In genomic region chr5:24592471-24593160, GRCm38 (mm10) we compare ENCODE assay signal across 15 mouse cellular contexts. TPM values are rescaled to one million over a fixed set of nuclear protein-coding genes. Genes with fewer than 3 reads are reported as not detected.
A peak's percentile ranks its signal among the peaks of the same experiment; 100 is the strongest.
DNase-seq lines count a peak whose midpoint lies in the region; ATAC-seq and TF ChIP-seq lines count a peak whose summit lies in the region.
"Had no signal": no experiment of that assay in that cellular context is flagged by ENCODE, and none has a peak within 500 bp of the region (broad histone marks: within the 10 kb centered on the region; RNA-seq: fewer than 3 reads in every experiment).

No protein-coding gene starts in this region.

- no peak for TF ChIP-seq POLR2A in kidney, adult 2 months (IDR thresholded peaks at IDR 0.05; ENCODE audit: low read depth, low read length)

- TF ChIP-seq CTCF in kidney, adult 2 months (conservative IDR thresholded peaks at IDR 0.05; ENCODE audit: insufficient read depth, insufficient read length, low read depth, low read length): no peak
- no peak for TF ChIP-seq CTCF in E14TG2a.4 (conservative IDR thresholded peaks at IDR 0.05; ENCODE audit: low read length)
- no peak for TF ChIP-seq CTCF in intestine, postnatal 0 days (IDR thresholded peaks at IDR 0.05; ENCODE audit: low read depth)

- 0 out of 2 replicates have a peak overlapping the region, but pooled peaks have one; percentile 29 for H3K9ac ChIP-seq in kidney, embryonic 16.5 days (replicated peaks; ENCODE audit: low read length)
- no peak overlapping the region for H3K9ac ChIP-seq in intestine, postnatal 0 days (ENCODE audit: low read depth, low read length)

- peaks cover 50% of the 10 kb centered on the region for H3K36me3 ChIP-seq in kidney, embryonic 16.5 days (ENCODE audit: insufficient read depth, low read length)
- H3K36me3 ChIP-seq in kidney, adult 2 months (ENCODE audit: control insufficient read depth, insufficient read depth, low read length): no peaks in the 10 kb centered on the region
- H3K36me3 ChIP-seq in E14TG2a.4 (ENCODE audit: insufficient read depth, low read length): peaks cover 54% of the 10 kb centered on the region
- H3K36me3 ChIP-seq in intestine, postnatal 0 days (ENCODE audit: control insufficient read depth, insufficient read depth): peaks cover 40% of the 10 kb centered on the region; the same call in 1 of the 2 replicates

- H3K4me2 ChIP-seq in kidney, embryonic 16.5 days (replicated peaks; ENCODE audit: low read depth, low read length): peak overlapping the region; percentile 37
- peak overlapping the region; percentile 38; the same call in 1 of the 2 replicates for H3K4me2 ChIP-seq in intestine, postnatal 0 days (replicated peaks; ENCODE audit: low read depth)

- H3K9me3 ChIP-seq in kidney, embryonic 16.5 days (ENCODE audit: low read length): no peaks in the 10 kb centered on the region
- no peaks in the 10 kb centered on the region for H3K9me3 ChIP-seq in E14TG2a.4 (ENCODE audit: low read length)
- H3K9me3 ChIP-seq in intestine, postnatal 0 days (ENCODE audit: control insufficient read depth): no peaks in the 10 kb centered on the region
- H3K9me3 ChIP-seq: neural tube, embryonic 12.5 days had no signal

- no peak overlapping the region for H3K27ac ChIP-seq in kidney, embryonic 16.5 days (ENCODE audit: low read length)
- H3K27ac ChIP-seq in kidney, adult 2 months (ENCODE audit: insufficient read depth, low read depth, low read length): no peak overlapping the region
- H3K27ac ChIP-seq in intestine, postnatal 0 days (ENCODE audit: low read depth, low read length): no peak overlapping the region
- H3K27ac ChIP-seq: neural tube, embryonic 12.5 days had no signal

- peak; percentile 21 for DNase-seq in cerebellum, adult 11-12 months
- no peak for DNase-seq in cerebellum, postnatal 36 days
- no peak for DNase-seq in kidney, adult 2 months
- DNase-seq in natural killer cell, adult 2 months (ENCODE audit: low spot score in 2 of 2): no peak
- DNase-seq: adrenal gland, postnatal 10 days; cerebellum, adult 8-10 months; gastrocnemius, postnatal 25 days; lung, adult 2 months had no signal

- H3K4me1 ChIP-seq in kidney, embryonic 16.5 days (ENCODE audit: insufficient read depth, low read length): peaks cover 31% of the 10 kb centered on the region
- peaks cover 7% of the 10 kb centered on the region; the same call in 1 of the 2 replicates for H3K4me1 ChIP-seq in kidney, adult 2 months (ENCODE audit: control insufficient read depth, insufficient read depth, low read length)
- H3K4me1 ChIP-seq in E14TG2a.4 (replicated peaks; ENCODE audit: low read depth, low read length): peaks cover 76% of the 10 kb centered on the region
- H3K4me1 ChIP-seq in intestine, postnatal 0 days (replicated peaks; ENCODE audit: control insufficient read depth, insufficient read depth, low read length): no peaks in the 10 kb centered on the region

- peak; percentile 39; the same call in 1 of the 2 replicates for ATAC-seq in kidney, embryonic 16.5 days (ENCODE audit: low FRiP score, low TSS enrichment)
- ATAC-seq in intestine, postnatal 0 days: no peak
- ATAC-seq in erythroblast, adult 5-6 weeks (replicated peaks; ENCODE audit: low FRiP score, poor library complexity, severe bottlenecking): no peak

- no peaks in the 10 kb centered on the region for H3K27me3 ChIP-seq in kidney, embryonic 16.5 days (ENCODE audit: insufficient read depth, low read length)
- no peaks in the 10 kb centered on the region for H3K27me3 ChIP-seq in kidney, adult 2 months (replicated peaks; ENCODE audit: control insufficient read depth, insufficient read depth, low read length)
- H3K27me3 ChIP-seq in E14TG2a.4 (ENCODE audit: insufficient read depth, low read length): peaks cover 24% of the 10 kb centered on the region
- H3K27me3 ChIP-seq in intestine, postnatal 0 days (replicated peaks; ENCODE audit: control insufficient read depth, insufficient read depth, low read length): no peaks in the 10 kb centered on the region
- H3K27me3 ChIP-seq: neural tube, embryonic 12.5 days had no signal

- 0 out of 2 replicates have a peak overlapping the region, but pooled peaks have one; percentile 13 for H3K4me3 ChIP-seq in kidney, embryonic 16.5 days (ENCODE audit: low read length)
- no peak overlapping the region for H3K4me3 ChIP-seq in kidney, adult 2 months (ENCODE audit: insufficient read depth, low read depth, low read length)
- H3K4me3 ChIP-seq in E14TG2a.4 (replicated peaks; ENCODE audit: low read length): peak overlapping the region; percentile 63
- H3K4me3 ChIP-seq in intestine, postnatal 0 days (ENCODE audit: low read depth, low read length): no peak overlapping the region
- H3K4me3 ChIP-seq: neural tube, embryonic 12.5 days had no signal

- WGBS in kidney, embryonic 16.5 days: 63% methylated on average over 21 of the region's 21 CpGs
- WGBS in kidney, adult 2 months: 62% methylated on average over 21 of the region's 21 CpGs
- WGBS in intestine, postnatal 0 days: 71% methylated on average over 21 of the region's 21 CpGs

RNA-seq across cellular contexts. Expression of gene Chpf2, which starts 6.1 kb away (rescaled TPM):
- 27.1 and 28.3 TPM in 2 replicates for polyA plus RNA-seq in kidney, embryonic 16.5 days (2015; fragmentation: Nextera tagmentation; extraction: Ambion mirVana)
- polyA plus RNA-seq in kidney, adult 2 months (2012; rRNA removed): 20.2 and 27.5 TPM in 2 replicates
- polyA plus RNA-seq in intestine, postnatal 0 days (2015; fragmentation: Nextera tagmentation; extraction: Ambion mirVana): 23.5 and 24.4 TPM in 2 replicates
- total RNA-seq in erythroblast, adult 5-6 weeks (2015; ENCODE audit: low replicate concordance): 0.96 and 1.3 TPM in 2 replicates
- 1.6 and 3.6 TPM in 2 replicates for total RNA-seq in erythroblast, adult 5-6 weeks (2017; ENCODE audit: low replicate concordance)

RNA-seq across cellular contexts. Expression of gene Abcf2, which starts 15.3 kb away (rescaled TPM):
- polyA plus RNA-seq in kidney, embryonic 16.5 days (2015; fragmentation: Nextera tagmentation; extraction: Ambion mirVana): 118 TPM in 2 replicates
- 40.2 and 47.6 TPM in 2 replicates for polyA plus RNA-seq in kidney, adult 2 months (2012; rRNA removed)
- 40.1 and 40.5 TPM in 2 replicates for polyA plus RNA-seq in intestine, postnatal 0 days (2015; fragmentation: Nextera tagmentation; extraction: Ambion mirVana)
- total RNA-seq in erythroblast, adult 5-6 weeks (2015; ENCODE audit: low replicate concordance): 7.1 and 9.8 TPM in 2 replicates
- total RNA-seq in erythroblast, adult 5-6 weeks (2017; ENCODE audit: low replicate concordance): 17.4 and 22.3 TPM in 2 replicates

RNA-seq across cellular contexts. Expression of gene Smarcd3, which starts 31.6 kb away (rescaled TPM):
- 24.5 and 25.0 TPM in 2 replicates for polyA plus RNA-seq in kidney, embryonic 16.5 days (2015; fragmentation: Nextera tagmentation; extraction: Ambion mirVana)
- 12.4 and 15.9 TPM in 2 replicates for polyA plus RNA-seq in kidney, adult 2 months (2012; rRNA removed)
- polyA plus RNA-seq in intestine, postnatal 0 days (2015; fragmentation: Nextera tagmentation; extraction: Ambion mirVana): 6.6 and 6.8 TPM in 2 replicates
- not detected in 2 replicates for total RNA-seq in erythroblast, adult 5-6 weeks (2015; ENCODE audit: low replicate concordance)
- 0.42 TPM in 1 of 2 replicates, not detected in the other for total RNA-seq in erythroblast, adult 5-6 weeks (2017; ENCODE audit: low replicate concordance)

RNA-seq across cellular contexts. Expression of gene 4931409K22Rik, which starts 36.0 kb away (rescaled TPM):
- 0.16 and 0.41 TPM in 2 replicates for polyA plus RNA-seq in kidney, embryonic 16.5 days (2015; fragmentation: Nextera tagmentation; extraction: Ambion mirVana)
- 0.10 and 0.14 TPM in 2 replicates for polyA plus RNA-seq in kidney, adult 2 months (2012; rRNA removed)
- not detected in 2 replicates for polyA plus RNA-seq in intestine, postnatal 0 days (2015; fragmentation: Nextera tagmentation; extraction: Ambion mirVana)
- total RNA-seq in erythroblast, adult 5-6 weeks (2015; ENCODE audit: low replicate concordance): not detected in 2 replicates
- total RNA-seq in erythroblast, adult 5-6 weeks (2017; ENCODE audit: low replicate concordance): not detected in 2 replicates
- total RNA-seq: adrenal gland, postnatal 10 days; gastrocnemius, postnatal 25 days had no signal
- polyA plus RNA-seq: hindbrain, embryonic 11.5 days; lung, adult 2 months had no signal

RNA-seq across cellular contexts. Expression of gene Asb10, which starts 51.8 kb away (rescaled TPM):
- polyA plus RNA-seq in kidney, embryonic 16.5 days (2015; fragmentation: Nextera tagmentation; extraction: Ambion mirVana): 0.42 and 0.71 TPM in 2 replicates
- 0.38 and 1.6 TPM in 2 replicates for polyA plus RNA-seq in kidney, adult 2 months (2012; rRNA removed)
- 0.09 and 0.18 TPM in 2 replicates for polyA plus RNA-seq in intestine, postnatal 0 days (2015; fragmentation: Nextera tagmentation; extraction: Ambion mirVana)
- not detected in 2 replicates for total RNA-seq in erythroblast, adult 5-6 weeks (2015; ENCODE audit: low replicate concordance)
- total RNA-seq in erythroblast, adult 5-6 weeks (2017; ENCODE audit: low replicate concordance): 0.14 TPM in 1 of 2 replicates, not detected in the other
- total RNA-seq: left cerebral cortex, adult 2 months had no signal

Comparison
In these comparisons a context has a peak if more than half of its experiments do, and no peak if none do; other contexts are left out.
1. H3K4me3 ChIP-seq: peak in kidney, embryonic 16.5 days (single experiment) and E14TG2a.4 (single experiment); none in kidney, adult 2 months (single experiment) and intestine, postnatal 0 days (single experiment).